Mouse (Mus musculus) olfactory bulb, adult 2 months (tissue): ENCODE data around the gene Exd2. TPM values are rescaled to one million over a fixed set of nuclear protein-coding genes. Genes with fewer than 3 reads are reported as not detected.
A peak's percentile ranks its signal among the peaks of the same experiment; 100 is the strongest.

Source experiments
- H3K27ac ChIP-seq: fragments of 200-500 bp; 2 replicates; pipeline ENCODE4 v1.5.1; 2012; ENCODE audit warnings: low read depth, low read length; ENCODE audit not compliant: insufficient read depth
- H3K4me1 ChIP-seq: fragments of 200-500 bp; 2 replicates; pipeline ENCODE4 v1.6.1; 2012; ENCODE audit warnings: low read length; ENCODE audit not compliant: control insufficient read depth, insufficient read depth
- H3K4me3 ChIP-seq: fragments of 200-500 bp; 2 replicates; pipeline ENCODE4 v1.5.1; 2012; ENCODE audit warnings: mild to moderate bottlenecking, low read depth, low read length, moderate library complexity; ENCODE audit not compliant: insufficient read depth
- CTCF ChIP-seq: fragments of 200-500 bp; IDR thresholded peaks from 2 replicates; pipeline ENCODE4 v1.5.1; 2012; ENCODE audit warnings: low read depth, mild to moderate bottlenecking, low read length, moderate library complexity; ENCODE audit not compliant: insufficient read depth
- POLR2A ChIP-seq: fragments of 200-500 bp; IDR thresholded peaks from 2 replicates; pipeline ENCODE4 v1.6.1; 2012; ENCODE audit warnings: mild to moderate bottlenecking, low read depth, low read length, moderate library complexity; ENCODE audit not compliant: insufficient read depth
- WGBS: fragments of 180-500 bp; shearing (Covaris S2); methylation state at CpG from one replicate; pipeline ENCODE4 v1.1.7; 2018; 5-methylcytosine and 5-hydroxymethylcytosine counted together
- polyA plus RNA-seq: library from polyadenylated mRNA; stranded (reverse); fragments of >200 nt; gene quantifications from 2 replicates; pipeline ENCODE4 v1.2.4, GENCODE M21; 2012; ENCODE audit warnings: low replicate concordance; ENCODE audit not compliant: missing spikeins, insufficient read depth, insufficient read length

Gene Exd2
- polyA plus RNA-seq, 1 experiment, result not detected

DNA sequence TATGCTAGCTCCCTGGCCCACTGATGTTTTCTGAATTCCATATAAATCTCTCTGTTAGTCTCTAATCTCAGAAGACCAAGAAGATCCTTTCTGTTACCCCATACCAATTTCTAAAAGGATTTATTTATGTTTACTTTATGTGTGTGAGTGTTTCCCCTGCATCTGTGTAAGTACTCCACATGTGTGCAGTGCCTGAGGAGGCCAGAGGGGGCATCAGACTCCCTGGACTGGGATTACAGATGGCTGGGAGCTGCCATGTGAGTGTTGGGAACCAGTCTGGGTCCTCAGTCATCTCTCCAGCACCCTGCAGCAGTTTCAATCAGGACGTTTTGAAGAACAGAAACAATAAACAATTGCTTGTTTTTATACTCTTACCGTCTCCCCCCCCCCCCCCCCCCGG, 20.5 kb downstream of the Exd2 start:
- Histone ChIP-seq H3K4me1 (no peaks in the 10 kb centered on the region), H3K4me3 (no peak overlapping the region), H3K27ac (no peak overlapping the region)
- no peak for TF ChIP-seq CTCF
- no peak for TF ChIP-seq POLR2A
- WGBS, result 71% methylated on average over 3 of the region's 3 CpGs

DNA sequence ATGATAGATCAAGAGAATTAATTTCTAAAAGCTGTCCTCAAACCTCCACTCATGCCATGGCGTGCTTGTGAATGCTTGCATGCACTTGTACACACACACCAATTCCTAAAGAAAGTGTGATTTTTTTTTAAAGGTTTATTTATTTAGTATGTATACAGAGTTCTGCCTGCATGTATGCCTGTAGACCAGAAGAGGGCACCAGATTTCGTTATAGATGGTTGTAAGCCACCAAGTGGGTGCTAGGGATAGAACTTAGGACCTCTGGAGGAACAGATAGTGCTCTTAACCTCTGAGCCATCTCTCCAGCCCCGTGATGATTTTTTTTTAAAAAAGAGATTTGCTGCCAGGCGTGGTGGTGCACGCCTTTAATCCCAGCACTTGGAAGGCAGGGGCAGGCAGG, 30.4 kb downstream of the Exd2 start:
- TF ChIP-seq POLR2A (no peak), CTCF (no peak)
- Histone ChIP-seq H3K27ac (no peak overlapping the region), H3K4me3 (no peak overlapping the region), H3K4me1 (no peaks in the 10 kb centered on the region)
- WGBS, result 97% methylated on average over 5 of the region's 5 CpGs

DNA sequence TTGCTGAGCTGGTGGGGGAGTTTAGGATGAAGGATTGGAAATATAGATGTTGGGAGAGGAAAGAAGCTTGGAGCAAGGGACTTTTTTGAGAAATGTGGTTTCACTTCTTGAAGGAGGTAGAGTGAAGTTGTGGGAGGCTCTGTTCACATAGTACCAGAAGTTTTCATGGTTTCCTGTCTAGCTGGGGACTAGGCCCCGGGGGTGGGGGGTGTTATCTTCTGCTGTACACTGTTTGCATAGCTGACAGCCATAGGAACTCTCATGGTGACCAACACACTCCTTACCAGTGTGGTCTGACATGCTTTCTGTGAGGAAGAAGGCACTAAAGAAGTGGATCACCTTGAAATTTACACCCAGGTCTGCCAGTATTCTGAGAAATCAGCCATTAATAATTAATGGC, 32.8 kb downstream of the Exd2 start:
- Histone ChIP-seq H3K4me3 (no peak overlapping the region), H3K27ac (no peak overlapping the region), H3K4me1 (no peaks in the 10 kb centered on the region)
- WGBS, result 77% methylated on average over 1 of the region's 1 CpGs
- TF ChIP-seq CTCF, result no peak
- no peak for TF ChIP-seq POLR2A

DNA sequence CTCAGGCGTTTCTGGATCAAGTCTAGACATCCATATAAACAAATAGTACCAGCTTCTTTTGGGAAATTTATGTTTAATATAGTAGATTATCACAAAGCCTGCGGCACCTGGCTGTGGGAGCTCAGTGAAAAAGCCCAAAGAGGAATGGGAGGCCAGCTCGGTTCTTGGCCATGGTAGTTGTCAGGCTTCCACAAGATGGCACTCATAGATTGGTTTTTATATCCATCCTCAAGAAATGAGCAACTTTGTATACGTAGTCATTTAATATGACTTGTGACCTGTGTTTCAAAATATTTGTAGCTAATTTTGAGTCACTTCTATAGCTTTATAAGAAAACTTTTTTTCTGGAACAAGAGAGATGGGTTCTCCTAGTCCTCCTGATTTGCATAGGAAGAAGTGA, 35.5 kb downstream of the Exd2 start:
- Histone ChIP-seq H3K4me3 (no peak overlapping the region), H3K4me1 (no peaks in the 10 kb centered on the region), H3K27ac (no peak overlapping the region)
- 56% methylated on average over 4 of the region's 4 CpGs for WGBS
- TF ChIP-seq CTCF (no peak), POLR2A (no peak)

DNA sequence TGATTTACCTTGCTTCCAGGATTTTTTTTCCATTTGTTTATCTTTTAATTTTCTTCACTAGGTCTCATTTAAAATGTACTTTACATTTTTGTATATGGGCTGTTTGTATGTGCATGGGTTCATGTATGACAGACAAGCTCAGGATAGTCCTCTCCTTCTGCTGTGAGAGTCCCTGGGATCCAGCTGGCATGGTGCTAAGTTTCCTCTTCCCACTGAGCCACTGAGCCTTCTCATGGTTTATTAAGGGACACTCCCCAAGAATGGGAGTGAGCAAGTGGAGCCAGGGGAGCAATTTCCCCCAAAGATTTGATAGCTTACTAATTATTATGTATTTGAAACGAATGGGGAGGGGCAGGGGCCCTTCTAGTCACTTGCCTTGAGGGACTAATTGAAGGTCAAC, 37.6 kb downstream of the Exd2 start:
- Histone ChIP-seq H3K4me3 (no peak overlapping the region), H3K4me1 (no peaks in the 10 kb centered on the region), H3K27ac (no peak overlapping the region)
- no peak for TF ChIP-seq POLR2A
- TF ChIP-seq CTCF, result no peak
- 30% methylated on average over 1 of the region's 1 CpGs for WGBS

DNA sequence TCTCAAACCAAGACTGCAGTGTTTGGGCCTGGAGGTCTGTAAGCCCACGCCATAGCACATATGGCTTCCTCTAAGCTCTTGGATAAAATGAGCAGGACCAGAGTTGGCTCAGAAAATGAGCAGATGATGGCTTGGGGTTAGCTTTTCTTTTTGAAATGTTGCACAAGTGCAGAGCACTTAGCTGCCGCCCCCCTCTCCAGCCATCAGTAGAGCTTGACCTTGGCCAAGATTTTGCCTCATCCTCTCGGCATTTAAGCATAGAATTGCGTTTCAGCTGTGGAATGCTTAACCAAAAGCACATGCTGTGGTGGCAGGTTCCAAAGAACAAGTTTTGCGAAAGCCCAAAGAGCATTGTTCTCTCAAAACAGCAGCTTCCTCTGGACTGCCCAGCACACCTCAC, 41.8 kb downstream of the Exd2 start:
- TF ChIP-seq CTCF, result no peak
- no peak for TF ChIP-seq POLR2A
- peaks cover 4% of the 10 kb centered on the region; the same call in 1 of the 2 replicates for H3K4me1 ChIP-seq
- H3K4me3 ChIP-seq, result no peak overlapping the region
- 84% methylated on average over 5 of the region's 5 CpGs for WGBS
- H3K27ac ChIP-seq, result no peak overlapping the region

DNA sequence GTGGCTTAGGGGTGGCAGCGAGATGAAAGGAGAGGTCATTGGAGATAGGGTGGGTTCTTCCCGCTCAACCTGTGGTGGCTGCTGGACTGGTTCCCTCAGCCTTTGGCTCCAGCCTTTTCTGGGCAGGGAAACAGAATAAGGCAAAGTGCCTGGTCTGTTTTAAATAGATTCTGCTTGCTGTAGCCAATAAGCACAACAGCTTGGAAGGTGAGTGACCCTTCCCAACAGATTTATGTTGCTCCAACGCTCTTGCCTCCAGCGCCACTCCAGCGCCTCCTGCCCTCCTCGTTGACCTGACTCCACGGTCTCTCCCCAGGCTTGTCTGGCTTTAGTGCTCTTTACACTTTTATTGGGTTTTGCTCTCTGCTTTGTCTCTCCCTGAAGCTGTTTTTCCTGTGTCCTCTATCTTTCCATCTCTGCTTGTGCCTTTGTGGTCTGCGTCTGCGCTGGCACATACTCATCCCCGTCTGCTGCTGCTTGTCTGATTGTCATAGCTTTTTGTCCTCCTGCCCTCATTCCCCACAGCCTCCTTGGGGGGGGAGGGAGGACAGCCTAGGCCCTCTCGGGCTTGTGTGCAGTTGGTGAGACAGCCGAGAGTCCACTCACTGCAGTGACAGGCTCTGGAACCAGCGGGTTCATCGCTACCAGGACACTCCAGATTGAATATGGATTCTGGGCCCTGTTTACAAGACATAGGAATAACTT, 44.3 kb downstream of the Exd2 start:
- no peak overlapping the region for H3K27ac ChIP-seq
- no peak overlapping the region for H3K4me3 ChIP-seq
- TF ChIP-seq CTCF (no peak), POLR2A (no peak)
- WGBS, result 77% methylated on average over 14 of the region's 14 CpGs
- H3K4me1 ChIP-seq, result peaks cover 4% of the 10 kb centered on the region; the same call in 1 of the 2 replicates

DNA sequence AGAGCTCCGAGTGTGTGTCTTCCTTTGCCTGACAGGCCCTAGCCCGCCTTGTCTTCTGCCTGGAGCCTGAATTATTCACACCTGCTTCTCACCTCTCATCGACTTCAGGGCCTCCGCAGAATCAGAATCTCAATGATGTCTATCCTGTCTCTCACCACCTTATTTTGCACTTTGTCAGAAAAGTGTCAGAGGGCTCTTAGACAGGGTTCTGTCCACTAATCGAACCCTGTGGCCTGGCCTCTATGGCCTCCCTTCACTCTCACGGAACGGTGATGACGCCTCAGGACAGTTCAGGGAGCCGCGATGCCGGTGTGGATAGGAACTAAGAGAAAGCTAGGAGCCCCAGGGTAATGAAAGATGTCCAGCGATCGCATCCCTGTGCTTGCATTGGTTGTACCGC, 55.1 kb downstream of the Exd2 start, which contains the start of gene Galnt16:
Gene Galnt16, plus strand, starts transcription at position 301 of the 400 bp plus-strand sequence.
- peak within 1 kb of the TSS; percentile 89 for H3K27ac ChIP-seq
- TF ChIP-seq CTCF, result no peak
- TF ChIP-seq POLR2A, result no peak
- peaks cover 26% of the 10 kb centered on the region for H3K4me1 ChIP-seq
- WGBS, result 20% methylated on average over 14 of the region's 14 CpGs
- H3K4me3 ChIP-seq, result peak within 1 kb of the TSS; percentile 95

DNA sequence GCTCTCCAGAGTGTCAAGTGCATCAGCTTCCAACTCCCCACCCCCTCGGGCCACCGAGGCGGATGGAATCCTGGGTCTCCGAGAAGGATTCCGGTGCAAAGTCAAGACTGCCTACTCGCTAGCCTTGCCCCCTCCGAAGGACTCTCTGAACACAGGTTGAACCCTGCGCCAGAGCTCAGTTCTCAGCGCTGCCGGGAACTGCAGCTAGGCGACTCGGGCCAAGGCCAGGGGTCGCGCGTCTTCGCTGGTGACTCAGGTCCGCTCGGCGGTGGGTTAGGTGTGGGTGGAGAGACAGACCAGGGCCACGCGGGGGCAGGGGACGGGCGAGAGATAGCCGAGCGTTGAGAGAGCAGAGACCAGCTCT, 55.5 kb downstream of the Exd2 start:
- peaks cover 27% of the 10 kb centered on the region for H3K4me1 ChIP-seq
- WGBS, result under 1% methylated on average over 25 of the region's 25 CpGs
- peak overlapping the region; percentile 59 for H3K27ac ChIP-seq
- H3K4me3 ChIP-seq, result peak overlapping the region; percentile 95
- TF ChIP-seq CTCF (no peak), POLR2A (no peak; the same call in 1 of the 2 replicates)
